Mouse (Mus musculus): ENCODE data around the gene Mx1. TPM values are rescaled to one million over a fixed set of nuclear protein-coding genes. Genes with fewer than 3 reads are reported as not detected.

Gene Mx1
- polyA plus RNA-seq, 1 experiment from 2014 or later, result 0.11 TPM

DNA sequence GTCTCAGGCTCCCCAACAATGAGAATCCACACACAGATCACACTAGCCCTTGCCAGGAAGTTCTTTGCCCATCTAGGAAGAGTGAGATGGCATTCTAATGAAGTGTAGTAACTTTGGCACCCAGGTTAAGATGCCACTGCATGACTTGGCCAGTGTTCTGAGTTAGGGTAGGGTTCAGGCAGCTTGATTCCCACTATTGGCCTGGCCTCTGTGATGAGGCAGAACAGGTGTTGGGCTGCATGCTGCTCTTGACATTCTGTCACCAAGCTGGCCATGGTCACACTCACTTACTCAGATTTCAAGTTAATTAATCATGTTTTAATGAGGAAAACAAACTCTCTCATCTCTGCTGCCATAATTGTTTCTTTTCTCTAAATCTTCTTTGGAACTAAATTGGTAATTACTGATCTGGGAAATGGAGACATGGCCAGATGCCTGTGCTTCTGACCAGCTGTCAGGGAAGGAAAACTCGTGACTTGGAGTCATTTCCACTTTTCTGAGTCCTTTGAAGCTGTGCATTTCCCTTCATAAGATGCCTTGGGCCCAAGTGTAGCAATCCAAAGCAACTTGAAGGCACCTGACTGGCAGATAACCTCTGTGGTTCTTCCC lies 25.2 kb downstream of the Mx1 start:
- Histone ChIP-seq H3K27ac (replicated peaks; ENCODE audit: low read depth, low read length) (no peak overlapping the region), H3K4me3 (ENCODE audit: low read depth, low read length) (no peak overlapping the region), H3K4me1 (ENCODE audit: control insufficient read depth, insufficient read depth, low read length) (no peaks in the 10 kb centered on the region), H3K27me3 (ENCODE audit: control insufficient read depth, insufficient read depth, low read length) (no peaks in the 10 kb centered on the region), H3K9ac (ENCODE audit: low read length) (no peak overlapping the region), H3K4me2 (ENCODE audit: low read depth, severe bottlenecking) (no peak overlapping the region), H3K36me3 (ENCODE audit: control insufficient read depth, insufficient read depth, low read length) (no peaks in the 10 kb centered on the region), H3K9me3 (ENCODE audit: control insufficient read depth, low read length) (no peaks in the 10 kb centered on the region)
- DNase-seq (ENCODE audit: low spot score) (no peak), ATAC-seq (ENCODE audit: insufficient number of reproducible peaks, low FRiP score, low TSS enrichment, low read depth) (no peak)
- WGBS, result 20% methylated on average over 1 of the region's 1 CpGs

DNA sequence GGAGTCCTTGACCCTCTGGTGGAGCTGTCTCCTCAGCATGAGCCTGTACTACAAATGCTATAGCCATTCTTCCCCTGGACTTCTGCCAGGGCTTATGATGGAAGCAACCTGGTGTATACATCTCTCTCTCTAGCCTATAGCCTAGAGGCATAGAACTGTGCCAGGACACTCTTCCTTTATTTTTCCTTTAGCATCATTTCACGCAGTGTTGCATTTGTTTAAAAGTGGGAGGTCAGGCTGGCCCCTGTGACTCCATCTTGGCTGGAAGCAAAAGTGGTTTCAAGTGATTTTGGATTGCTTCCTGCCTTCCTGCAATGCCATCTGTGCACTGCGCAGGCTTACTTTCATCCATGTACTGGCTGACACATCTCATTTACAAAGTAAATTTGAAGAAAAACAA lies 28.5 kb downstream of the Mx1 start:
- no peaks in the 10 kb centered on the region for H3K9me3 ChIP-seq (ENCODE audit: control insufficient read depth, low read length)
- no peaks in the 10 kb centered on the region for H3K27me3 ChIP-seq (ENCODE audit: control insufficient read depth, insufficient read depth, low read length)
- ATAC-seq (ENCODE audit: insufficient number of reproducible peaks, low FRiP score, low TSS enrichment, low read depth) (no peak), DNase-seq (ENCODE audit: low spot score) (no peak)
- no peak overlapping the region for H3K4me3 ChIP-seq (ENCODE audit: low read depth, low read length)
- H3K4me2 ChIP-seq (ENCODE audit: low read depth, severe bottlenecking), result no peak overlapping the region
- H3K36me3 ChIP-seq (ENCODE audit: control insufficient read depth, insufficient read depth, low read length), result no peaks in the 10 kb centered on the region
- 81% methylated on average over 2 of the region's 2 CpGs for WGBS
- H3K9ac ChIP-seq (ENCODE audit: low read length), result no peak overlapping the region
- no peak overlapping the region for H3K27ac ChIP-seq (replicated peaks; ENCODE audit: low read depth, low read length)
- no peaks in the 10 kb centered on the region for H3K4me1 ChIP-seq (ENCODE audit: control insufficient read depth, insufficient read depth, low read length)

DNA sequence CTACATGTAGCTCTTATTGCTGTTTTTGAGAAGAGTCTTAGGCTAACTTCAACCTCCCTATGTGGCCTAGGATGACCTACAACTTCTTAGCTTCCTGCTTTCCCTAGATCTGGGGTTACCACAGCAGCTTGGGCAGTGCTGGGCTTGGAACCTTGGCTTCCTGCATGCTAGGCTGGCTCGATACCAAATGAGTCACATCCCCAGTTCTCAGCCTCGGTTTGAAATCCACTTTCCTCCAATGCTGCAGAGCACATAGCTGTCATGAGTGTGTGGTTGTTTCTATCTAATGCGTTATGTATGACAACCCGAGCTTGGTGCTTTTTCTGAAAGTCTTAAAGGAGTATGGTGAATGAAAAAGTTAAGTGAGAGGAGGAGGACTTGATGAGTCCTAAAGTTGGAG lies 31.4 kb downstream of the Mx1 start:
- H3K9me3 ChIP-seq (ENCODE audit: control insufficient read depth, low read length), result no peaks in the 10 kb centered on the region
- no peak overlapping the region for H3K9ac ChIP-seq (ENCODE audit: low read length)
- H3K4me1 ChIP-seq (ENCODE audit: control insufficient read depth, insufficient read depth, low read length), result no peaks in the 10 kb centered on the region
- no peak for DNase-seq (ENCODE audit: low spot score)
- H3K27me3 ChIP-seq (ENCODE audit: control insufficient read depth, insufficient read depth, low read length), result no peaks in the 10 kb centered on the region
- no peak overlapping the region for H3K4me2 ChIP-seq (ENCODE audit: low read depth, severe bottlenecking)
- no peaks in the 10 kb centered on the region for H3K36me3 ChIP-seq (ENCODE audit: control insufficient read depth, insufficient read depth, low read length)
- ATAC-seq (ENCODE audit: insufficient number of reproducible peaks, low FRiP score, low TSS enrichment, low read depth), result no peak
- H3K4me3 ChIP-seq (ENCODE audit: low read depth, low read length), result no peak overlapping the region
- 90% methylated on average over 4 of the region's 4 CpGs for WGBS
- no peak overlapping the region for H3K27ac ChIP-seq (replicated peaks; ENCODE audit: low read depth, low read length)

DNA sequence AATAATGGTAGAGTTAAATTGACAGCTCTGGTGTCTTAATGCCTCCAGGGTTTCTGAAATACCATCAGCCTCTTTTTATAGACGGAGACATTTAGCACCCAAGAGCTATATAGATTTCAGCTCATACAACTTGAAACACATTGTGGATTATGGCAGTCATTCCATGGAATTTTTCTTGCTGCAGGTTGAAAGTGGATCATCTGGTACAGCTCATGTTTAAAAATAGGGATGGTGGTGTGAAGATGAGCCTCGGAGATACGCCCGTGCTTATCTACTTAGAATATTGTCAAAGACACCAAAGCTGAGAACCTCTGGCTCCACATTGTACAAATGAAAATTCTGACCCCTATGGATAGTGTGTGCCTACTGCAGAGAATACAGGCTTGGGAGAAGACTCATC lies 32.6 kb downstream of the Mx1 start:
- 94% methylated on average over 4 of the region's 4 CpGs for WGBS

DNA sequence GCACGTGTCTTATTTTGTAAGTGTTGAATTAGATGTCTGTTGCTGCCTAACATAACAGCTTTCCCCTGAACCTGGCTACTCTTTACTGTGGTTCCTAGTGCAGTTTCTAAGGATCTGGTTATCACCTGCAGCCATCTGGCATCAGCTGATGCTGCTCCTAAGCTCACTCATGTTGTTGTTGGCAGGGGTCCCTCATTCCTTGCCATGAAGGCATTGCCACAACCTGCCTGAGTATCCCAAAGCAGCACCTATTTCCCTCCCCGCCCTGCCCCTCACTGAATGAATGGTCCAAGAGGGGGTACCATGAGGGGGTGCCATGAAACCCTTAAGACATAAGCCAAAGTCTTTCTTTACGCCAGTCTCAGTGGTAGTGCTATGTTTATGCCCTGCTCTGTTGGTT lies 34.7 kb downstream of the Mx1 start:
- no peak for ATAC-seq (ENCODE audit: insufficient number of reproducible peaks, low FRiP score, low TSS enrichment, low read depth)
- no peaks in the 10 kb centered on the region for H3K4me1 ChIP-seq (ENCODE audit: control insufficient read depth, insufficient read depth, low read length)
- H3K4me2 ChIP-seq (ENCODE audit: low read depth, severe bottlenecking), result no peak overlapping the region
- H3K27ac ChIP-seq (replicated peaks; ENCODE audit: low read depth, low read length), result no peak overlapping the region
- no peak for DNase-seq (ENCODE audit: low spot score)
- no peak overlapping the region for H3K9ac ChIP-seq (ENCODE audit: low read length)
- no peaks in the 10 kb centered on the region for H3K9me3 ChIP-seq (ENCODE audit: control insufficient read depth, low read length)
- no peak overlapping the region for H3K4me3 ChIP-seq (ENCODE audit: low read depth, low read length)
- WGBS, result 75% methylated on average over 3 of the region's 3 CpGs
- H3K36me3 ChIP-seq (ENCODE audit: control insufficient read depth, insufficient read depth, low read length), result no peaks in the 10 kb centered on the region
- H3K27me3 ChIP-seq (ENCODE audit: control insufficient read depth, insufficient read depth, low read length), result no peaks in the 10 kb centered on the region

More for the DNA sequence above, 32.6 kb downstream of the Mx1 start:
- Histone ChIP-seq H3K9me3 (ENCODE audit: control insufficient read depth, low read length) (no peaks in the 10 kb centered on the region), H3K36me3 (ENCODE audit: control insufficient read depth, insufficient read depth, low read length) (no peaks in the 10 kb centered on the region), H3K9ac (ENCODE audit: low read length) (no peak overlapping the region), H3K27me3 (ENCODE audit: control insufficient read depth, insufficient read depth, low read length) (no peaks in the 10 kb centered on the region), H3K27ac (replicated peaks; ENCODE audit: low read depth, low read length) (no peak overlapping the region), H3K4me1 (ENCODE audit: control insufficient read depth, insufficient read depth, low read length) (no peaks in the 10 kb centered on the region), H3K4me2 (ENCODE audit: low read depth, severe bottlenecking) (no peak overlapping the region), H3K4me3 (ENCODE audit: low read depth, low read length) (no peak overlapping the region)
- DNase-seq (ENCODE audit: low spot score) (no peak), ATAC-seq (ENCODE audit: insufficient number of reproducible peaks, low FRiP score, low TSS enrichment, low read depth) (no peak)

DNA sequence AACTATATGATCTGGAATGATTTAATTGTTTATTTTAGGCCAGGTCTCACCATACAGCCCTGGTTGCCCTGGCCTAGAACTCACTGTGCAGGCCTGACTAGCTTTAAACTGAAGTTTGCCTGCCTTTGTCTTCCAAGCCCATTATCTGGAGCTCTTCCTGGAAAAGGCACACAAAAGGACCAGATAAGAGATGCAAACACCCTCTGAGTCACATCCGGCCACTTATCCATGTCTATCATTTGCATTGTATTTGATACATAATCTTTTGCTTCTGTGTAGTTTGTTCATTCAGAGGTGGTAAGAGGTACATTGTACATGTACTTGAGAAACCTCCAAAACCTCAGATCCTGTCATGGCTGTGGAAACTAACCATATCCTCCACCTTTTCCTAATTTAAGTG lies 39.1 kb downstream of the Mx1 start:
- 87% methylated on average over 1 of the region's 1 CpGs for WGBS
- no peak overlapping the region for H3K9ac ChIP-seq (ENCODE audit: low read length)
- ATAC-seq (ENCODE audit: insufficient number of reproducible peaks, low FRiP score, low TSS enrichment, low read depth), result no peak

DNA sequence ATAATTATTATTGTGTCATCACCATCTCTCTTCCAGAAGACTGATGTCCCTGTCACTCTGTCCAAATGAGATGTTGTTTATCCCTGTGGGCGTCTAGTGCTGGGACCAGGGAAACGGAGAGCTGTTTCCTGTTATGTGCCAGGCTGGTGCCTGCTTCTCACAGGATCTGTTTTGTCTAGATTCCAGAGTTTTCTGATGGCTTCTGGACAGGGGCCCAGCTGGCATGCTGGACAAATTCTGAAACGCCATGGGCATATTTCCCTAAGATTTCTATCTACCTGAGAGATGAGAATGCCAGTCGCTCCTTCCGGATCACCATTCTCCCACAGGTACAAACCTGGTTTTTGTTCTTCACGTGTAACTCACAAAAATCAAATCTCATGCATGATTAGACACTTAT lies 41.0 kb downstream of the Mx1 start:
- DNase-seq (ENCODE audit: low spot score) (no peak), ATAC-seq (ENCODE audit: insufficient number of reproducible peaks, low FRiP score, low TSS enrichment, low read depth) (no peak)
- Histone ChIP-seq H3K36me3 (ENCODE audit: control insufficient read depth, insufficient read depth, low read length) (no peaks in the 10 kb centered on the region), H3K9me3 (ENCODE audit: control insufficient read depth, low read length) (no peaks in the 10 kb centered on the region), H3K9ac (ENCODE audit: low read length) (no peak overlapping the region), H3K4me3 (ENCODE audit: low read depth, low read length) (no peak overlapping the region), H3K4me2 (ENCODE audit: low read depth, severe bottlenecking) (no peak overlapping the region), H3K4me1 (ENCODE audit: control insufficient read depth, insufficient read depth, low read length) (no peaks in the 10 kb centered on the region), H3K27me3 (ENCODE audit: control insufficient read depth, insufficient read depth, low read length) (no peaks in the 10 kb centered on the region), H3K27ac (replicated peaks; ENCODE audit: low read depth, low read length) (no peak overlapping the region)
- WGBS, result 86% methylated on average over 6 of the region's 6 CpGs

More for the DNA sequence above, 39.1 kb downstream of the Mx1 start:
- Histone ChIP-seq H3K4me1 (ENCODE audit: control insufficient read depth, insufficient read depth, low read length) (no peaks in the 10 kb centered on the region), H3K4me3 (ENCODE audit: low read depth, low read length) (no peak overlapping the region), H3K4me2 (ENCODE audit: low read depth, severe bottlenecking) (no peak overlapping the region), H3K27ac (replicated peaks; ENCODE audit: low read depth, low read length) (no peak overlapping the region), H3K36me3 (ENCODE audit: control insufficient read depth, insufficient read depth, low read length) (no peaks in the 10 kb centered on the region), H3K27me3 (ENCODE audit: control insufficient read depth, insufficient read depth, low read length) (no peaks in the 10 kb centered on the region), H3K9me3 (ENCODE audit: control insufficient read depth, low read length) (no peaks in the 10 kb centered on the region)
- DNase-seq (ENCODE audit: low spot score), result no peak

DNA sequence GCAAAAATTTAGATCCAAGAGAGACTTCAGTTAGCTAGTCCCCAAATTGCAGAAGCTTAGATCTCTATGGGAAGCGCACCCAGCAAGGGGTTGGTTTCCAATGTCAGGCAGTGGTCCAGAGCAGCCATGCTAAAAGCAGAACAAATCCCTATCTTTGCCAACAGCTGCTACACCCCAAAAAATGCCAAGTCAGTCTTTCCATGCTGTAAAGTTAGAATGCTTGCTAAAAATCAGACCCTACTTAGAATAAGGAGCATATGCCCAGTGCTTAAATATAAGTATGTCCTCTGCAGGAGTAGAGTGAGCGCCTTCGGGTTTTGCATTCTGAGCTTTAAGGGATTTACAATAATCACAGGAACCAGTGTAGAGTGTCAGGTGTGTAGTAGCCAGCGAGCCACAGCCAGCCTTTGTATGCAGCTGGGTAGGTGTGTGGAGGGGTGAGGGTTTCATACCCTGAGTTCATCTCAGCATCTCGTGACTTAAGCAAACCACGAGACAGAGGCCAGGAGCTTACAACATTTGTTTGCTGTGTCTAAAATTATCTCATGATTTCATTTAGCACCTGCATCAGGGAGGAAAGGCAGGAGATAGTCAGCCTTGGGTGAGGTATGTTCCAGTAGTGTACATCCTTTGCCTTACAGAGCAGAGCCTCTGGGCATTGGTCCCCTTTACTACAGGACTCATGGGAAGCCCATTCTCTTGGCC lies 43.8 kb downstream of the Mx1 start:
- Histone ChIP-seq H3K4me3 (ENCODE audit: low read depth, low read length) (no peak overlapping the region), H3K27ac (replicated peaks; ENCODE audit: low read depth, low read length) (no peak overlapping the region), H3K9ac (ENCODE audit: low read length) (no peak overlapping the region), H3K9me3 (ENCODE audit: control insufficient read depth, low read length) (no peaks in the 10 kb centered on the region), H3K27me3 (ENCODE audit: control insufficient read depth, insufficient read depth, low read length) (no peaks in the 10 kb centered on the region), H3K36me3 (ENCODE audit: control insufficient read depth, insufficient read depth, low read length) (no peaks in the 10 kb centered on the region), H3K4me2 (ENCODE audit: low read depth, severe bottlenecking) (no peak overlapping the region), H3K4me1 (ENCODE audit: control insufficient read depth, insufficient read depth, low read length) (no peaks in the 10 kb centered on the region)
- 94% methylated on average over 6 of the region's 6 CpGs for WGBS
- ATAC-seq (ENCODE audit: insufficient number of reproducible peaks, low FRiP score, low TSS enrichment, low read depth) (no peak), DNase-seq (ENCODE audit: low spot score) (no peak)

Measured in limb, embryonic 11.5 days (tissue).